Mouse (Mus musculus) macrophage (primary cell): ENCODE measurements around the gene Cchcr1. TPM values are rescaled to one million over a fixed set of nuclear protein-coding genes. Genes with fewer than 3 reads are reported as not detected.

ENCODE experiments used
- H3K27ac ChIP-seq: fragments of 350-480 bp; formaldehyde crosslinking; 2 replicates; pipeline ENCODE4 v1.9.0; 2021
- H3K36me3 ChIP-seq: fragments of 350-480 bp; formaldehyde crosslinking; 2 replicates; pipeline ENCODE4 v1.9.0; 2021; ENCODE audit errors: inconsistent target
- H3K4me3 ChIP-seq: fragments of 350-480 bp; formaldehyde crosslinking; 2 replicates; pipeline ENCODE4 v1.9.0; 2021; ENCODE audit errors: inconsistent target
- H3K79me2 ChIP-seq: fragments of 350-480 bp; formaldehyde crosslinking; 2 replicates; pipeline ENCODE4 v1.9.0; 2021; ENCODE audit errors: inconsistent target
- WGBS: methylation state at CpG from one replicate; pipeline ENCODE4 v1.1.7; 2026; ENCODE audit warnings: inconsistent platforms; ENCODE audit not compliant: missing documents; 5-methylcytosine and 5-hydroxymethylcytosine counted together
- polyA plus RNA-seq: library from polyadenylated mRNA; stranded (reverse); fragments of 250-400 nt; gene quantifications from 3 replicates; pipeline ENCODE4 v1.2.4, GENCODE M21; 2018; ENCODE audit warnings: inconsistent platforms

The Cchcr1 gene
- polyA plus RNA-seq, 1 experiment from 2014 or later: 1.3 TPM

GRCm38 (mm10) chr17:35556186-35556765, 39.4 kb downstream of the Cchcr1 start:
- Histone ChIP-seq H3K27ac (no peak overlapping the region), H3K4me3 (no peak overlapping the region), H3K79me2 (no peaks in the 10 kb centered on the region), H3K36me3 (no peaks in the 10 kb centered on the region)
- 93% methylated on average over 13 of the region's 13 CpGs for WGBS

DNA sequence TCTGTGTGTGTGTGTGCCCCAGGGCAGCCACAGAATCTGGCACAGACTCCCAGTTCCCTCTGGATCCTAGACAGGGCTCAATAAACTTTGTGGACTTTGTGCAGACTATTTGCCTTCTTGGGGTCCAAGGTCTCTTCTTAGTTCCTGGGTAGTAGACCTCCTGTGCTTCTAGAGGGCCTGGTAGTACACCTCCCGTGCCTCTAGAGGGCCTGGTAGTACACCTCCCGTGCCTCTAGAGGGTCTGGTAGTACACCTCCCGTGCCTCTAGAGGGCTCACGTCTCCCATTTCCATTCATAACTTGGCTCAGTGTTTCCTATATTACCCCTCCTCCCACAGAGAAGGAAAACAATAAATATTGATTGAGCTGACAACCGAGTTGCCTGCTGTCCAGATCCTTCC, 39.9 kb downstream of the Cchcr1 start:
- no peaks in the 10 kb centered on the region for H3K36me3 ChIP-seq
- H3K4me3 ChIP-seq: no peak overlapping the region
- WGBS: 32% methylated on average over 4 of the region's 5 CpGs
- no peak overlapping the region for H3K27ac ChIP-seq
- H3K79me2 ChIP-seq: no peaks in the 10 kb centered on the region

DNA sequence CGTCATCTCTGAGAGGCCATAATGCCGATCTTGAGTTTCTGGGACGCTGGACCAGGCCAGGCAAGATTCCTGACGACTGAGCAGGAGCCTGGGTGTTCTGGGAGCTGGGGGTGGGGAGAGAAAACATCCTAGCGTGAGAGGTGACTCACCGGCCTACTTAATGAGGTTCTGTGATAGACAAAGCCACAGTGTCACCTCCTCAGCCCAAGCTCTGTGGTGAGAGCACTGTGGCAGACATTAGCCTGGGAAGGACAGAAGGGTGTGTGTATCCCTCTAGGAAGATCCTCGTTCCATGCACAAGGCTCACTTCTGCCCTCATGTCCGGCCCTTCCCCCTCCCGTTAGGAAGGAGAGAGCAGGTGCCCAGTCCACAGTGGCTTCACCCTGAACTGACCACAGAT, 40.5 kb downstream of the Cchcr1 start:
- no peaks in the 10 kb centered on the region for H3K36me3 ChIP-seq
- no peak overlapping the region for H3K4me3 ChIP-seq
- no peaks in the 10 kb centered on the region for H3K79me2 ChIP-seq
- WGBS: 75% methylated on average over 7 of the region's 9 CpGs
- no peak overlapping the region for H3K27ac ChIP-seq

- no peaks in the 10 kb centered on the region for H3K79me2 ChIP-seq
- WGBS: 72% methylated on average over 8 of the region's 8 CpGs
- H3K36me3 ChIP-seq: no peaks in the 10 kb centered on the region
Measured at GRCm38 (mm10) chr17:35558216-35558615, 41.3 kb downstream of the Cchcr1 start.

DNA sequence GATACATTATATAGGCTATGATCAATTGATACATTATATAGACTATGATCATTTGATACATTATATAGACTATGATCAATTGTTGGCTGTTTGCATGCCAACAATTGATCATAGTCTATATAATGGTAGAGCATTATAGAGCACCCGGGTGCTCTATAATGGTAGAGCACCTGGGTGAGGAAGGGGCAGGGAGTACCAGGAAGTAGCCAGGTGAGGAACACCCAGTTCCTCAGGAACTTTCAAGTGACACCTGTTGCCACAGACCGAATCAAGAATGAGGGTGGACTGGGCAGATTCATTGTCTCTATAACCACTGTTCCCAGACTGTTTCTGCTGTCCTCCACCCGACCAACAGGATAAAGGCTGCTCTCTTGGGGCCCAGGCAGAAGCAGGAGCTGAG, 50.2 kb downstream of the Cchcr1 start, which contains the start of gene 2300002M23Rik:
2300002M23Rik (plus strand) TSS at position 301 of the 400 bp plus-strand sequence.
- WGBS: 60% methylated on average over 3 of the region's 3 CpGs
- H3K36me3 ChIP-seq: no peaks in the 10 kb centered on the region
- H3K79me2 ChIP-seq: no peaks in the 10 kb centered on the region
- no peak within 1 kb of the TSS for H3K4me3 ChIP-seq
- no peak within 1 kb of the TSS for H3K27ac ChIP-seq

More at GRCm38 (mm10) chr17:35558216-35558615, 41.3 kb downstream of the Cchcr1 start:
- Histone ChIP-seq H3K27ac (no peak overlapping the region), H3K4me3 (no peak overlapping the region)

DNA sequence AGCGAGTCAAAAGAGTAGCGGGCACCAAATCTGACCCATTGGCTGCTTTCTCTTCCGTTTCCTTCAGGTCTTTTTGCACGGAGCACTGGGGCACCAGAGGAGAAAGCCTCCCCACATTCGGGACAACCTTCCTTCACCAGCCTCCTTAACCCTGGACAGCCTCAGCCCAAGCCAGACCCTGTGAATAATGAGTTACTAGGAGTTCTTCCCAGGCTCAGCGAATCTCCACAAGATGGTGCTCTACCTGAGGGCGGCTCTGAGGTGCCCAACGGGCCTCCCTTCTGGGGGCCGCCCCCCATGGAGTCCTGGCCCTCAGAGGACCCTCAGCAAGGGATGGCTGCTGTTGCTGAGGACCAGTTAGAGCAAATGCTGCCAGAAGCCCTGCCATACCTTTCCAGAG, 50.9 kb downstream of the Cchcr1 start:
- Histone ChIP-seq H3K4me3 (no peak overlapping the region), H3K36me3 (no peaks in the 10 kb centered on the region), H3K79me2 (no peaks in the 10 kb centered on the region), H3K27ac (no peak overlapping the region)
- 31% methylated on average over 9 of the region's 9 CpGs for WGBS

DNA sequence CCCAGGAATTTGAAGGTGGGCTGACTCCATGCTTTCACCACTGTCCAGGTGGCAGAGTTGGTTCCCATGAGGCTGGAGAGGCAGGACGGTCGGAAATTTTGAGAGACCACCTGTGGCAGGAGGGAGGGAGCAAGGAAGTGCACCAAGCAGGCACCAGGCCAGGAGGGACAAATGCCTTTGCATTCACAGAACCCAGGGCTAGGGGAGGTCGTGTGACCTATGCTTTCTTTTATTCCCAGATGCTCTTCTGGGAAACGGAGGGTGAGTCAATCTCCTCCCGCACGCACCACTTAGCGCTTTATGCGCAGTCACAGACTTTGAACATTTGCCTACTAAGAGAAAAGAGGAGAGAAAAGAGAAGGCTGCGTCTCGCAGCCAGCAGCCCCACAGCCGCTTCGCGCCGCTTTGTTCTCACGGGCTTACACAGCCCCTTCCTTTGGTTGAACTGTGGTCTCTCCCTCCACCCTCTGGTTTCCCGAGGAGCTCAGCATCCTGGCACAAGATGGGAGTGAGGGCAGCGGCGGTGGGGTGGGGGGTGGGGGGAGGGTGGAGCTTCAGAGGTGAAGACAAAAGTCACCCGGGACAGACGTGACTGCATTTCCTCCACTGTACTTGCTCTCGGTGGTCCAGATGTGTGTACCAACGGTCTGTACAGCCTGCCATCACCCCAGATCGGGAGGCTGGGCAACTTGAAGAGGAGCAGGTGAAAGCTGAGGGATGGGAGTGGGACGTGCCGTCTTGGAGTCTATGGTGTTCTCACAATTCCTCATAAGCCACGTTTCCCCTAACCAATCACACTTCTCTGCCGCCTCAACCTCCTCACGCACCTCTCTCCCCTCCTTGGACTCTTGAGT, 52.4 kb downstream of the Cchcr1 start:
- Histone ChIP-seq H3K79me2 (no peaks in the 10 kb centered on the region), H3K27ac (no peak overlapping the region), H3K36me3 (no peaks in the 10 kb centered on the region), H3K4me3 (no peak overlapping the region)
- 6% methylated on average over 25 of the region's 28 CpGs for WGBS

GRCm38 (mm10) chr17:35570836-35571235, 53.9 kb downstream of the Cchcr1 start:
- Histone ChIP-seq H3K27ac (no peak overlapping the region), H3K79me2 (no peaks in the 10 kb centered on the region), H3K36me3 (no peaks in the 10 kb centered on the region), H3K4me3 (no peak overlapping the region)
- 90% methylated on average over 14 of the region's 14 CpGs for WGBS

DNA sequence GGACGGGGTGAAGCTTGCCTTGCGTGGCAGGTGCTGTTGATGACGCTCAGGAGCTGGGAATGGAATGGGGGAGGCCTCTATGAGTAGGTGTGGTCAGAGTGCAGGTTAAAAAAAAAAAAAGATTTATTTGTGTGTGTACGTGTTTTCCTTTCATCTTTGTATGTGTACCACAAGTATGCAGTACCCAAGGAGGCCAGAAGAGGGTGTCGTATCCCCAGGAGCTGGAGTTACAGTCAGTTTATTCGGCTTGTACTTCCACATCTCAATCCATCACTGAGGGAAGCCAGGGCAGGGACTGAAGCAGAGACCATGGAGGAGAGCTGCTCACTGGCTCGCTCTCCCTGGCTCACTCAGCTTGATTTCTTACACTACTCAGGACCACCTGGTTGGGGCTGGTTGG, 54.6 kb downstream of the Cchcr1 start:
- H3K4me3 ChIP-seq: no peak overlapping the region
- no peak overlapping the region for H3K27ac ChIP-seq
- H3K36me3 ChIP-seq: no peaks in the 10 kb centered on the region
- H3K79me2 ChIP-seq: no peaks in the 10 kb centered on the region
- 97% methylated on average over 7 of the region's 7 CpGs for WGBS

DNA sequence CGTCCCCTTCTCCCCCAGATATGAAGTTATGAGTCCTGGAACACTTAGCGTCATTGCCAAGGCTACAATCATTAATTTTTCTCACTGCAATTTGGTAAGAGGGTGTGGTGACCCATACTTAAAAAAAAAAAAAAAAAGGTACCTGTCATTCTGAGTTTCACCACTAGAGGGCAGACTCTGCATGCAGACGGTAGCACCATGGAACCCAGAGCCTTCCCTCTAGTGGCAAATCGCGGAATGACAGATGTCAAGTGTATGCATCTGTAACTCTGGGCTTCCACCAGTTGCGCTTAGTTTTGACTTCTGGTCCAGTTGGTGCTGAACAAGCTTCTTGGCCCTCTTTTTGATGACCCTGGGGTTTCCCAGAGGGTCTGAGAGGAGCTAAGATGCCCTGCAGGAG, 61.3 kb downstream of the Cchcr1 start:
- Histone ChIP-seq H3K36me3 (no peaks in the 10 kb centered on the region), H3K79me2 (no peaks in the 10 kb centered on the region), H3K27ac (no peak overlapping the region), H3K4me3 (no peak overlapping the region)
- 11% methylated on average over 6 of the region's 6 CpGs for WGBS

Other genes starting within 250 kb of the Cchcr1 start
- not detected in 3 replicates for gene H2-Q1, start 196.7 kb upstream of the Cchcr1 start, polyA plus RNA-seq
- gene H2-Q2, start 174.9 kb upstream of the Cchcr1 start, polyA plus RNA-seq: not detected in 3 replicates
- 54.4 to 151 TPM (median 62.1 TPM) in 3 replicates for gene H2-Q4, start 137.5 kb upstream of the Cchcr1 start, polyA plus RNA-seq
- 6.1 to 11.8 TPM (median 9.4 TPM) in 3 replicates for gene H2-Q6, start 92.2 kb upstream of the Cchcr1 start, polyA plus RNA-seq
- gene H2-Q7, start 77.9 kb upstream of the Cchcr1 start, polyA plus RNA-seq: 9.6 to 18.4 TPM (median 13.1 TPM) in 3 replicates
- 0.07 to 0.35 TPM in 2 of 3 replicates, not detected in the other for gene H2-Q10, start 47.0 kb upstream of the Cchcr1 start, polyA plus RNA-seq
- not detected in 3 replicates for gene Pou5f1, start 11.1 kb upstream of the Cchcr1 start, polyA plus RNA-seq
- gene Tcf19, start 276 bp upstream of the Cchcr1 start, polyA plus RNA-seq: 2.7 to 15.5 TPM (median 3.0 TPM) in 3 replicates
- gene Psors1c2, start 16.1 kb downstream of the Cchcr1 start, polyA plus RNA-seq: not detected in 3 replicates
- not detected in 3 replicates for gene Cdsn, start 35.0 kb downstream of the Cchcr1 start, polyA plus RNA-seq
- gene 2300002M23Rik, start 50.4 kb downstream of the Cchcr1 start, polyA plus RNA-seq: not detected in 3 replicates
- gene Sfta2, start 84.4 kb downstream of the Cchcr1 start, polyA plus RNA-seq: not detected in 3 replicates
- not detected in 3 replicates for gene Gm9573, start 109.5 kb downstream of the Cchcr1 start, polyA plus RNA-seq
- gene Mucl3, start 126.6 kb downstream of the Cchcr1 start, polyA plus RNA-seq: not detected in 3 replicates
- gene Vars2, start 150.5 kb downstream of the Cchcr1 start, polyA plus RNA-seq: 3.5 to 5.8 TPM (median 4.5 TPM) in 3 replicates
- gene Gtf2h4, start 156.6 kb downstream of the Cchcr1 start, polyA plus RNA-seq: 6.2 to 17.0 TPM (median 10.0 TPM) in 3 replicates
- 0.27 to 0.42 TPM in 2 of 3 replicates, not detected in the other for gene Ddr1, start 187.5 kb downstream of the Cchcr1 start, polyA plus RNA-seq